Mouse (Mus musculus) limb, embryonic 11.5 days (tissue): ENCODE measurements around the gene Zfp979. TPM values are rescaled to one million over a fixed set of nuclear protein-coding genes. Genes with fewer than 3 reads are reported as not detected.
"Not testable (repeated sequence)": the region's sequence is repeated elsewhere in the genome, so short reads cannot be mapped to it uniquely, and the experiment has no call there.

Experiments
- ATAC-seq: fragments of 200-750 bp; cut with Nextera tagmentation; 2 replicates; pipeline ENCODE4 v1.8.0; 2017; ENCODE audit warnings: low read depth; ENCODE audit not compliant: insufficient number of reproducible peaks, low FRiP score, low TSS enrichment
- DNase-seq: peaks from one replicate; pipeline ENCODE4 v3.0.0-alpha.2; 2015; ENCODE audit warnings: low spot score
- H3K27ac ChIP-seq: fragments of 300-500 bp; sonication (generic); replicated peaks from 2 replicates; pipeline ENCODE4 v1.5.1; 2014; ENCODE audit warnings: low read depth, mild to moderate bottlenecking, low read length
- H3K27me3 ChIP-seq: fragments of 300-500 bp; sonication (generic); 2 replicates; pipeline ENCODE4 v1.6.1; 2014; ENCODE audit warnings: mild to moderate bottlenecking, low read length, mixed read lengths; ENCODE audit not compliant: control insufficient read depth, insufficient read depth
- H3K36me3 ChIP-seq: fragments of 300-500 bp; sonication (generic); 2 replicates; pipeline ENCODE4 v1.6.1; 2014; ENCODE audit warnings: mild to moderate bottlenecking, low read length, moderate library complexity, mixed read lengths; ENCODE audit not compliant: control insufficient read depth, insufficient read depth
- H3K4me1 ChIP-seq: fragments of 300-500 bp; sonication (generic); 2 replicates; pipeline ENCODE4 v1.6.1; 2014; ENCODE audit warnings: low read length, mixed read lengths; ENCODE audit not compliant: control insufficient read depth, insufficient read depth
- H3K4me2 ChIP-seq: fragments of 300-500 bp; sonication (generic); 2 replicates; pipeline ENCODE4 v1.6.1; 2014; ENCODE audit warnings: low read depth, mild to moderate bottlenecking, moderate library complexity; ENCODE audit not compliant: severe bottlenecking
- H3K4me3 ChIP-seq: fragments of 300-500 bp; sonication (generic); 2 replicates; pipeline ENCODE4 v1.5.1; 2014; ENCODE audit warnings: low read depth, low read length
- H3K9ac ChIP-seq: fragments of 300-500 bp; sonication (generic); 2 replicates; pipeline ENCODE4 v1.6.1; 2014; ENCODE audit warnings: mild to moderate bottlenecking, low read length
- H3K9me3 ChIP-seq: fragments of 300-500 bp; sonication (generic); 2 replicates; pipeline ENCODE4 v1.6.1; 2016; ENCODE audit warnings: low read length; ENCODE audit not compliant: control insufficient read depth
- WGBS: fragments of 180-500 bp; shearing (Covaris S2); extraction: QIAGEN DNeasy Blood & Tissue Kit; methylation state at CpG from one replicate; pipeline ENCODE4 v1.1.7; 2014; 5-methylcytosine and 5-hydroxymethylcytosine counted together
- polyA plus RNA-seq: library from polyadenylated mRNA; unstranded; fragments of >200 nt; fragmentation: Nextera tagmentation; extraction: Ambion mirVana; gene quantifications from 2 replicates; pipeline ENCODE4 v1.2.1, GENCODE M21; 2014

Gene Zfp979
- polyA plus RNA-seq, result 3.1 TPM in 2 replicates

DNA sequence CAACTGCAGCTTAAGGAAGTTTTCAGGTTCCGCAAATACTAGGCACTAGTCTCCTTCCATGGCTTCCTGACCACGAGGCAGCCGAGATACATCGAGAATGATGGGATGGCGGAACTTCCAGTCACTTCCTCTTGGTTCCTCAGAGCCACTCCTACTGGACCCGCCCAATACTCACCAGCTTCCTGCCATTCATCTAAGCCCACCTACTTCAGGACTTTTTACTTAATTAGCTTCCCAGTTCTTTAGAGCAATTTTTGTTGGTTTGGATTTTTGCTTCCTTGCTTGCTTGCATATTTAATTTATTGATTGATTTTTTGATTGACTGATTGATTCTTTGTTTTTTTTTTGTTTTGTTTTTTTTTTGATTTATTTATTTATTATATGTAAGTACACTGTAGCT, at the start of gene Zfp979:
Zfp979 (minus strand) TSS at position 101 of the 400 bp plus-strand sequence.
- WGBS, result no CpG with 5 or more reads among the region's 6 CpGs
- not testable (repeated sequence) for H3K4me2 ChIP-seq, H3K9ac ChIP-seq

DNA sequence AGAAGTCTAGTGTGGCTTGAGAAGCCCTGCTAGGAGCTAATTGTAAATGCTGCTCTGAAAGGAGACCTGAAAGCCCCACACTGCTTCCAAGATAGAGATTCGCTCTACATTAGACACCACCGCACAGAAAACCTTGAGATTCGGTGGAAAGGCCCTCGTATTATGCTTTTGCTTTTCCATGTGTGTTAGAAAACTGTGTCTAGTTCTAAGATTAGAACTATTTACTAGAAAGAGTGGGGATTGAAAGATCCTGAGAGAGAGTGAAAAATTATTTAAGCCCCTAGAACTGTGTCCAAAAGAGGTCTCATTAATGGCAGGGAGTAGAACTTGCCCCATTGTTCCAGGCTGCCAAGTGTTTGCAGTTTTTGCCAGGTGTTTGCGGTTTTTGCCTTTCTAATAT, 12.9 kb upstream of the Zfp979 start:
- not testable (repeated sequence) for H3K36me3 ChIP-seq, H3K27ac ChIP-seq, H3K9ac ChIP-seq, H3K9me3 ChIP-seq, H3K27me3 ChIP-seq, ATAC-seq, H3K4me1 ChIP-seq, H3K4me2 ChIP-seq, H3K4me3 ChIP-seq
- WGBS, result 90% methylated on average over 4 of the region's 5 CpGs
- peak; percentile 7 for DNase-seq

More for the DNA sequence above, at the start of gene Zfp979:
- H3K4me1 ChIP-seq, ATAC-seq, H3K36me3 ChIP-seq, H3K9me3 ChIP-seq, DNase-seq, H3K4me3 ChIP-seq, H3K27ac ChIP-seq, H3K27me3 ChIP-seq: not testable (repeated sequence)

DNA sequence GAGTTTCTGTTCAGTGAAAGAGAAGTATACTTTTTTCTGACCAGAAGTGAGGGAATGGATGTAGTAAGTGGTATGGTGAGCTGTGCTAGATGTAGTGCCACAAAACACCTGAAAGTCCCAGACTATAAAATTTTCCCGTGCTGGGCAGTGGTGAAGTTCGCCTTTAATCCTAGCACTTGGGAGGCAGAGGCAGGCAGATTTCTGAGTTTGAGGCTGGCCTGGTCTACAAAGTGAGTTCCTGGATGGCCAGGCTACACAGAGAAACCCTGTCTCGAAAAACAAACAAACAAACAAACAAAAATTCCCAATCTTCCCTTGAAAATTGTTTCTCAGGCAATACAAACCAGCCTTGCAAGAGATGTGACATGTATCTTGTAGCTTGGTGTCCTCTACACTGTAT, 5.1 kb upstream of the Zfp979 start:
- no CpG with 5 or more reads among the region's 3 CpGs for WGBS
- H3K27me3 ChIP-seq, H3K9ac ChIP-seq, DNase-seq, H3K4me1 ChIP-seq, H3K27ac ChIP-seq, H3K4me2 ChIP-seq, H3K4me3 ChIP-seq, H3K9me3 ChIP-seq, H3K36me3 ChIP-seq, ATAC-seq: not testable (repeated sequence)

DNA sequence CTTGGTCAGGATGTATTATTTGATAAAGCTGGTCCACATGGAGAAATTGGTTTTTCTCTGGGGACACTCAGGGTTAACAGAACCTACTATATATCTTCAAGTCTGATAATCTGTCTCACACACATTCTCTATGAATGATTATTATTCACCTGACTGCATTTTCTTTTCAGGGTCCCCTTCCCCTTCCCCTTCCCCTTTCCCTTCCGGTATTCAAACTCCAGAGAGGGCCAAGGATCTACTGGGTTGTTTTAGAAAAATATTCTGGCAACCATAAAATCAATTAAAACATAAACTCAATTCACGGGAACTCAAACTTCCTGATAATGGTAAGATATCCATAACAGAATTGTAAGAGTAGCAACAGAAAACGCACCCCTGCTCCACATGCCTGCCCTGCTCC, 381 bp downstream of the Zfp979 start:
- not testable (repeated sequence) for ATAC-seq, H3K4me3 ChIP-seq, H3K36me3 ChIP-seq, H3K4me1 ChIP-seq, DNase-seq, H3K9ac ChIP-seq, H3K4me2 ChIP-seq, H3K27me3 ChIP-seq, H3K9me3 ChIP-seq, H3K27ac ChIP-seq
- WGBS, result 60% methylated on average over 2 of the region's 3 CpGs

DNA sequence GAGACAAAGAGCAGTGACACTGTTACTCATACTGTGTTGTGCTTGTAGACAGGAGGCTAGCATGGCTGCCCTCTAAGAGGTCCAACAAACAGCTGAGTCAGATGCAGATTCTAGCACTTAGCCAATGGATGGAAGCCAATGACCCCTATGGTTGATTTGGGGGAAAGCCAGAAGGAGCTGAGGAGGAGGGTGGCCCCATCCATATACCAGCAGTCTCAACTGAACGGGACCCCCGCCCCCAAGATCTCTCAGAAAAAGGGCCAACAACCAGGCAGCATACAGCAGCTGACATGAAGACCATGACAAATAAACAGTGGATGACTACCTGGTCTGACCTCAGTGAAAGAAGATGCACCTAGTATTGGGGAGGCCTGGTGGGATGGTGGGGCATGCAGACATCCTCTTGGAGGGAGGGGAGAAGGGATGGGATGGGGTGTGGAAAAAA, 8.5 kb downstream of the Zfp979 start:
- H3K9ac ChIP-seq, DNase-seq, H3K27ac ChIP-seq, H3K4me2 ChIP-seq, H3K4me3 ChIP-seq, H3K27me3 ChIP-seq, H3K4me1 ChIP-seq, H3K36me3 ChIP-seq, H3K9me3 ChIP-seq: not testable (repeated sequence)
- ATAC-seq, result peak; percentile 87
- WGBS, result no CpG with 5 or more reads among the region's 2 CpGs

DNA sequence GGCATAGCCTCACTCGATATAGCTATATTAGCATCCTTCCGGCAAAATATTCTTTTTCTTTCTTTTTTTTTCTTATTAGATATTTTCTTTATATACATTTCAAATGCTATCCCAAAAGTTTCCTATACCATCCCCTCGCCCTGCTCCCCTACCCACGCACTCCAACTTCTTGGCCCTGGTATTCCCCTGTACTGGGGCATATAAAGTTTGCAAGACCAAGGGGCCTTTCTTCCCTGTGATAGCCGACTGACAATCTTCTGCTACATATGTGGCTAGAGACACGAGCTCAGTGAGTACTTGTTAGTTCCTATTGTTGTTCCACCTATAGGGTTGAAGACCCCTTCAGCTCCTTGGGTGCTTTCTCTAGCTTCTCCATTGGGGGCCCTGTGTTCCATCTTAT, 35.8 kb downstream of the Zfp979 start:
- not testable (repeated sequence) for H3K9ac ChIP-seq, H3K4me2 ChIP-seq, ATAC-seq, H3K4me3 ChIP-seq, H3K9me3 ChIP-seq, H3K4me1 ChIP-seq, H3K27ac ChIP-seq, H3K27me3 ChIP-seq, H3K36me3 ChIP-seq, DNase-seq
- WGBS, result 84% methylated on average over 6 of the region's 6 CpGs

DNA sequence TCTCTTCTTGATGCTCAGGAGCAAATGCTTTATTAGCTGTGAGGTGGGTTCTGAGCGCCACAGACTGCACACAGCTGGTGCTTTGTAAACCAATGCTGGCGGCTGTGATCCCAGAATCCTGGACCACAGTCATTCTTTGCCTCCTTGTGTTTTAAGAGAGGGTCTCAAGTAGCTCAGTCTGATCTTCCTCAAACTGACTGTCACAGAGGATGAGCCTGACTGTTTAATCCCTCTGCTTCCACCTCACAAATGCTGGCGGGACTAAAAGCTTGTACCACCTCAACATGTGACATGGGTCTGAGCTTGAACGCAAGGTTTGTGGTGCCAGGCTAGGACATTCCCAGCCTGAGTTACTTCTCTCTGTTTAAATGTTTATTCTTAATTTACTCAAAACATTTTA, 36.8 kb downstream of the Zfp979 start:
- H3K9ac ChIP-seq, result no peak overlapping the region
- 77% methylated on average over 4 of the region's 4 CpGs for WGBS
- ATAC-seq, result no peak
- no peak for DNase-seq
- H3K27me3 ChIP-seq, result no peaks in the 10 kb centered on the region
- no peaks in the 10 kb centered on the region for H3K9me3 ChIP-seq
- no peaks in the 10 kb centered on the region for H3K4me1 ChIP-seq
- H3K27ac ChIP-seq, result no peak overlapping the region
- no peaks in the 10 kb centered on the region for H3K36me3 ChIP-seq
- no peak overlapping the region for H3K4me3 ChIP-seq
- no peak overlapping the region for H3K4me2 ChIP-seq

DNA sequence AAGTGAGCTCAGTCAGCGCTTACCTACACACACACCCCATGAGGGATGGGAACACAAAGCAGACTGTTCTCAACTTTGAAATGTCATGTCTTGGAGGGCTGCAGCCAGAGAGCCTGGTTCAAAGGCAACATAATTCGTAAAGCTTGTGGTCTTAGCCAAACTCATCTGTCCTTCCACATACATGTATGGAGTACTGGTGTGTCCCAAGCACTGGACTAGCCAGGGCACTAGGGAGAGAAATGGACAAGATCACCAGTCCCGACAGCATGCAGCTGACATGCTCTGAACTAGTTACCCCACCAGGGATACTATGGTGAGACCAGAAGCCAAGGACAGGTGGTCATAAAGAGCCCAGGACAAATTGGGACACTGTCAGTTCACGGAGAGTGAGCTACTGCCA, 38.5 kb downstream of the Zfp979 start:
- no peak overlapping the region for H3K9ac ChIP-seq
- H3K9me3 ChIP-seq, result peaks cover 2% of the 10 kb centered on the region; the same call in 1 of the 2 replicates
- H3K36me3 ChIP-seq, result no peaks in the 10 kb centered on the region
- no peaks in the 10 kb centered on the region for H3K4me1 ChIP-seq
- 76% methylated on average over 4 of the region's 4 CpGs for WGBS
- ATAC-seq, result no peak
- no peak overlapping the region for H3K4me2 ChIP-seq
- no peak overlapping the region for H3K27ac ChIP-seq
- no peak overlapping the region for H3K4me3 ChIP-seq
- H3K27me3 ChIP-seq, result no peaks in the 10 kb centered on the region
- DNase-seq, result no peak

DNA sequence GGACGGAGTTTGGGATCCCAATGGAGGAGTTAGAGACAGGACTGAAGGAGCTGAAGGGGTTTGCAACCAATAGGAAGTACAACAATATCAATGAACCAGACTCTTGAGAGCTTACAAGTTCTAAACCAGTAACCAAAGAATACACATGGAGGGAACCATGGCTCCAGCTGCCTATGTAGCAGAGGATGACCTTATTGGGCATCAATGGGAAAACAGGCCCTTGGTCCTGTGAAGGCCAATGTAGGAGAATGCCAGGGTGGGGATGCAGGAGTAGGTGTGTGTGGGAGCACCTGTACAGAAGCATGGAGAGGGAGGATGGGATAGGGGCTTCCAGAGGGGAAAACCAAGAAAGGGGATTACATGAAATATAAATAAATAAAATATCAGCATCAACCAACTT, 40.4 kb downstream of the Zfp979 start:
- no peak overlapping the region for H3K9ac ChIP-seq
- H3K9me3 ChIP-seq, result peaks cover 2% of the 10 kb centered on the region; the same call in 1 of the 2 replicates
- H3K4me1 ChIP-seq, result no peaks in the 10 kb centered on the region
- ATAC-seq (no peak), DNase-seq (no peak)
- no peaks in the 10 kb centered on the region for H3K36me3 ChIP-seq
- no peak overlapping the region for H3K4me3 ChIP-seq
- H3K27me3 ChIP-seq, result no peaks in the 10 kb centered on the region
- H3K4me2 ChIP-seq, result no peak overlapping the region
- WGBS, result 45% methylated on average over 1 of the region's 1 CpGs
- no peak overlapping the region for H3K27ac ChIP-seq
